Mouse (Mus musculus): ENCODE measurements at regions not wholly inside any gene's neighbourhood (a gene's known extent, or its start where the extent isn't known, plus 50 kb on each side); places are given as distances from the start of the nearest gene placed in this dataset.

DNA sequence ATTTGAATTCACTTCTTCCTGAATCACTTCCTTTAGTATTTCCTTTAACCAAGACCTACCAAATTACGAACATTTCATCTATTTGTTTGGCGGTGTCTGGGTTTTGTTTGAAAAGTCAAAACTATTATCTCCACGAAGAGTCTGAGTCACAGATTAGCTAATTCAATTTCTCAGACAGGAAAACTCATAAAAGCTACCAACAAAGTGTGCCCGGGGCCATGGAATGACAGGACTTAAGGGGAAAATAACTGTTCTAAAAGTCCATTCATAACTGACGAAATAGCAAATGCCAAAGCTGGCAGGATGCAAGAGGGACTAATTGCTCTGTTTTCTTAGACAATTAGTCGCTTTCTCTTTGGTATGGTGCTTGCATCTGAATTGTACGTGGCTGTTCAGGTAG lies 105.0 kb upstream of the Itga1 start:
- H3K36me3 ChIP-seq: no peaks in the 10 kb centered on the region
- no peak overlapping the region for H3K4me3 ChIP-seq
- no peaks in the 10 kb centered on the region for H3K9me3 ChIP-seq
- H3K27ac ChIP-seq (replicated peaks): no peak overlapping the region
- no peak overlapping the region for H3K9ac ChIP-seq
- H3K4me1 ChIP-seq (replicated peaks): no peaks in the 10 kb centered on the region
- H3K27me3 ChIP-seq: no peaks in the 10 kb centered on the region
- ATAC-seq (ENCODE audit: low FRiP score, low read depth): no peak
- WGBS: 77% methylated on average over 7 of the region's 7 CpGs
- H3K4me2 ChIP-seq: no peak overlapping the region

GRCm38 (mm10) chr13:115199166-115199565 lies 97.4 kb upstream of the Itga1 start:
- H3K9me3 ChIP-seq: no peaks in the 10 kb centered on the region
- no peak overlapping the region for H3K9ac ChIP-seq
- H3K4me2 ChIP-seq: no peak overlapping the region
- no peaks in the 10 kb centered on the region for H3K4me1 ChIP-seq (replicated peaks)
- no peak overlapping the region for H3K4me3 ChIP-seq
- H3K36me3 ChIP-seq: no peaks in the 10 kb centered on the region
- ATAC-seq (ENCODE audit: low FRiP score, low read depth): no peak
- H3K27me3 ChIP-seq: no peaks in the 10 kb centered on the region
- WGBS: 64% methylated on average over 3 of the region's 3 CpGs
- no peak overlapping the region for H3K27ac ChIP-seq (replicated peaks)

DNA sequence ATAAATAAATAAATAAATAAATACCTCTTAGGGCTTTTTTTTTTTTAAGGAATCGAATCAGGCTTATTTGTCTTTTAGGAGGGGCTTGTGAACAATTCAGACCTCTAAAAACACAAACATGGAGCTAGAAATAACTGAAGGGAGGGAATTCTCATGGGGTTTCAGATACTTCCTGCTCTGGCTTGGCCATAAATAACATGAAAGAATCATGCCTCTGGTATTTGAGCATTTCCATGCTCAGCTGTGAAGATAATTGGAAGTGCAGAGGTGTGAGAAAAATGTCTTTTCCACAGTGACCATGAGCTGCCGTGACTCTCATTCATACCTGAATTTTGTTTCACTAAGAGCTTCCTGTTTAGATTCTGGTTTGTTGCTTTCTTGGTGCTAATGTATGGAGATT lies 86.3 kb upstream of the Itga1 start:
- H3K36me3 ChIP-seq: no peaks in the 10 kb centered on the region
- no peak overlapping the region for H3K4me2 ChIP-seq
- no peaks in the 10 kb centered on the region for H3K4me1 ChIP-seq (replicated peaks)
- H3K4me3 ChIP-seq: no peak overlapping the region
- H3K27me3 ChIP-seq: no peaks in the 10 kb centered on the region
- H3K9me3 ChIP-seq: no peaks in the 10 kb centered on the region
- H3K27ac ChIP-seq (replicated peaks): no peak overlapping the region
- H3K9ac ChIP-seq: no peak overlapping the region
- no peak for ATAC-seq (ENCODE audit: low FRiP score, low read depth)
- WGBS: 79% methylated on average over 2 of the region's 2 CpGs

- WGBS: 95% methylated on average over 3 of the region's 3 CpGs
- H3K9ac ChIP-seq: no peak overlapping the region
- H3K36me3 ChIP-seq: no peaks in the 10 kb centered on the region
- no peak overlapping the region for H3K4me2 ChIP-seq
- ATAC-seq (ENCODE audit: low FRiP score, low read depth): no peak
- H3K27me3 ChIP-seq: no peaks in the 10 kb centered on the region
- no peak overlapping the region for H3K27ac ChIP-seq (replicated peaks)
- no peaks in the 10 kb centered on the region for H3K9me3 ChIP-seq
- no peaks in the 10 kb centered on the region for H3K4me1 ChIP-seq (replicated peaks)
- no peak overlapping the region for H3K4me3 ChIP-seq
These were observed 85.6 kb upstream of the Itga1 start for GRCm38 (mm10) chr13:115187356-115187755.

DNA sequence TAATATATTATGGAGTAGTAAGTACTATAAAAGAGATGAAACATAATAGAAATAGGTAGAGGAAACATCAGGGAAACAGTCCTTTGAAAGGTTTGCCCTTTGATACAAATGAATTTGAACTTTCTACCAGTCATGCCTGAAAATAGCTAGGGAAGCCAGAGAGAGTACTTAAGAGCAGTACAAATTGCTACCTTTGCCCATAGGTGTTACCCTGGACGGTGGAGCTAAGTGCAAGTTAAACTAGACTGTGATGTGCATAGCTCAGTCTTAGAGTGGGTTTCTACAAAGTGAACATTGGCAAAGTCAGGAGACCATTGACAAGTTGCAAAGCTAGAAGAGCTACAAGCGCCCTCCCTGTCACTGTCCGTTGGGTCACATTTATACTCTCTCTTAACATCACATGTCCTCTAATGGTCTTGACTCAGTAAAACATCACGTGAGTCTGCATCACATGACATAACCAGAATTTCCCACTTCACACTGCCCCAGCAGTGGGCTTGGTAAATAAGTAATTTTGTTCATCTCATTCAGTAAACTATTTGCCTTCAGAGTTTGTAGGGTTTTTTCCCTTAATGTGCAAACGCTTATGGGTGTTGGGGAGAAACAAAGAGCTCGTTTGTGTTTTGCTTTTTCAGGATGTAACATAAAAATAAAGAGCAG lies 80.6 kb upstream of the Itga1 start:
- Histone ChIP-seq H3K4me3 (no peak overlapping the region), H3K27me3 (no peaks in the 10 kb centered on the region), H3K36me3 (no peaks in the 10 kb centered on the region), H3K9me3 (no peaks in the 10 kb centered on the region), H3K4me2 (no peak overlapping the region), H3K9ac (no peak overlapping the region), H3K4me1 (replicated peaks) (no peaks in the 10 kb centered on the region), H3K27ac (replicated peaks) (no peak overlapping the region)
- 92% methylated on average over 6 of the region's 6 CpGs for WGBS
- no peak for ATAC-seq (ENCODE audit: low FRiP score, low read depth)

DNA sequence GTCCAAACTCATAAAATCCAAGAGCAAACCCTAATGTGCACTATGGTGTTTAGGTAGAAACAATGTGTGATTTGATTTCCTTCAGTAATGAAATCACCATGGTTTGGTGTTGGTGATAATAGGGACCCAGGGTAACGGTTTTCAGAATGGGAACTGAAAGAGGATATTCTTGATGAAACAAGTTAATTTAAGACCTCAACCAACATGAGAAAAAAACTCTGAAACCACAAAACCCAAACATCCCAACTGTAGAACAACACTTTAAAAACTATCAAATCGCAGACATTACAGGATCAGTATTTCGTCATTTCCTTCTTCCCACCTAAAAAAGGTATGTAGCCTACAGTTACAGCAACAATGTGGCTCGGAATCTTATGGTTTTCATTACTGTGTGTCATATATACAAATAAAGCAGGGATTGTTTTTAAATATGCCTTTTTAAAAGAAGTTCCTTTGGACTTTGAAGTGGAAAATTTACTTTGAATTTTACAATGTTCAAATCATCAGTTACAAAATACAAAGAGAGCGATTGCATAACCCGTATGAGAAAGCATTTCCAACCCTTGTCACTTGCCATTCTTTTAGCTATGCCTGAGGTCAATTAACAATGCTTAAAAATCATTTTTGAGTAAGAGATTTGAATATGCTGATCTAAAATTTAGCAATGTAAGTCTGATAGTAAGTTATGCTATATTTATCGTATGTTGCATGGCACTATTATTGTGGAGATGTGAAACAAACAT lies 76.6 kb upstream of the Itga1 start:
- Histone ChIP-seq H3K36me3 (no peaks in the 10 kb centered on the region), H3K27ac (replicated peaks) (no peak overlapping the region), H3K4me1 (replicated peaks) (no peaks in the 10 kb centered on the region), H3K27me3 (no peaks in the 10 kb centered on the region), H3K4me2 (no peak overlapping the region), H3K9ac (no peak overlapping the region), H3K9me3 (no peaks in the 10 kb centered on the region), H3K4me3 (no peak overlapping the region)
- no peak for ATAC-seq (ENCODE audit: low FRiP score, low read depth)
- WGBS: 93% methylated on average over 7 of the region's 7 CpGs

- Histone ChIP-seq H3K27ac (replicated peaks) (no peak overlapping the region), H3K36me3 (no peaks in the 10 kb centered on the region), H3K9ac (no peak overlapping the region), H3K4me2 (no peak overlapping the region), H3K27me3 (no peaks in the 10 kb centered on the region), H3K9me3 (no peaks in the 10 kb centered on the region), H3K4me3 (no peak overlapping the region), H3K4me1 (replicated peaks) (no peaks in the 10 kb centered on the region)
- WGBS: 73% methylated on average over 7 of the region's 7 CpGs
- ATAC-seq (ENCODE audit: low FRiP score, low read depth): no peak
These were observed 69.7 kb upstream of the Itga1 start for GRCm38 (mm10) chr13:115171347-115172062.

DNA sequence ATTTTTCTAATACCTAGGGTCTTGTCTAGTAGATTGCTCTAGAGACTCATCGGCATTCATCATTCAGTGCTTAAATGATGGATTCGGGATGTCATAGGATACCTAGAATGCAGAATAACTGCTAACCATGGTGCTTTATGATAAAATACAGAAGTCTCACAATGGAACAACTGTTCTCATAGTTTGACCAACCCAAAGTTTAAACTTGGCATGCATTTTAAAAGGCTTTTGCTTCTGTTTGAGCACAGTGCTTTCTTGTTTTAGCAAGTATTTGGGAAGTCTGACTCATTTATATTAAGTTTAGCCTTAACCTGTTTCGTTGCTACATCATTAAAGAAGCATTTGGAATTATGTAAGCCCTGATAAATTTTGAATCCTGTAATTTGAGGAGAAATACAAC lies 64.2 kb upstream of the Itga1 start:
- Histone ChIP-seq H3K4me3 (no peak overlapping the region), H3K27me3 (no peaks in the 10 kb centered on the region), H3K4me2 (no peak overlapping the region), H3K9me3 (no peaks in the 10 kb centered on the region), H3K27ac (replicated peaks) (no peak overlapping the region), H3K9ac (no peak overlapping the region), H3K36me3 (no peaks in the 10 kb centered on the region), H3K4me1 (replicated peaks) (no peaks in the 10 kb centered on the region)
- ATAC-seq (ENCODE audit: low FRiP score, low read depth): no peak
- whole genome bisulfite sequencing: 84% methylated on average over 3 of the region's 3 CpGs

DNA sequence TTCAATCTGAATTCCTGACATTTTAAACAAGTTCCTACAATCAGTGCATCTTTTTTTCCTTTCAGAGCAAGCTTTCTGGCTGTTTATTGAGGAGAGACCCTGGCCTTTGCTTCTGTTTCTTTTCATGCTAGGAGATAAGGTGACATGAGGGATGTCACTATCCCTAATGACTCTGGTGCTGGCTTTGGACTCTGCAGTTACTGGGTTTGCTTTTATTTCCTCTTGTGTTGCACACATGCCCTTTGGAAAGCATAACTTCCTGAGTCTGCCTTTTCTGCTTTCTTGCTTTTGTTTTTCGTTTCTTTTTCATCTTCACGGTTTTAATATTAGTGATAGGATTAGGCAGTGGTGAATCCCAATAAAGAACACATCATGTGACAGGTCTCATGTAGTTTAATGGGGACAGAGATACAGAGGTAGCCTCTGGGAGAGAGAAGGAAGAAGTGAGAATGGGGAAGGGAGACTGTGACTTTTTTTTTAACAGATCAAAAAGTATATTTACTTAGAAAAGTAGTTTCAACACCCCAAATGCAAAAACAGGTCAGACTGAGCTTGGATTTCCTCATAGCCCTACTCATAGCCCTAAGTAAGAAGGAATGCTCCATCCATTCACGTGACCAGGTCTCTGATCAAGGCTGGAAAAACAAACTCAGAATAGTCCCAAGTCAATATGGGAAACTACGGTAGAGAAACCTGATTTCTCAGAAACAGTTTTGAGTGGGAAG lies 61.1 kb upstream of the Itga1 start:
- H3K4me1 ChIP-seq (replicated peaks): no peaks in the 10 kb centered on the region
- no peak overlapping the region for H3K9ac ChIP-seq
- WGBS: 91% methylated on average over 4 of the region's 4 CpGs

GRCm38 (mm10) chr13:115159386-115159785 lies 57.6 kb upstream of the Itga1 start:
- no peak overlapping the region for H3K9ac ChIP-seq
- WGBS: 89% methylated on average over 4 of the region's 4 CpGs

More for the DNA sequence above, 61.1 kb upstream of the Itga1 start:
- H3K27me3 ChIP-seq: no peaks in the 10 kb centered on the region
- H3K4me2 ChIP-seq: no peak overlapping the region
- H3K4me3 ChIP-seq: no peak overlapping the region
- no peaks in the 10 kb centered on the region for H3K9me3 ChIP-seq
- no peaks in the 10 kb centered on the region for H3K36me3 ChIP-seq
- ATAC-seq (ENCODE audit: low FRiP score, low read depth): no peak
- no peak overlapping the region for H3K27ac ChIP-seq (replicated peaks)

More at GRCm38 (mm10) chr13:115159386-115159785, 57.6 kb upstream of the Itga1 start:
- Histone ChIP-seq H3K27ac (replicated peaks) (no peak overlapping the region), H3K4me1 (replicated peaks) (no peaks in the 10 kb centered on the region), H3K36me3 (no peaks in the 10 kb centered on the region), H3K4me3 (no peak overlapping the region), H3K27me3 (no peaks in the 10 kb centered on the region), H3K4me2 (no peak overlapping the region), H3K9me3 (no peaks in the 10 kb centered on the region)
- ATAC-seq (ENCODE audit: low FRiP score, low read depth): no peak
